Mouse (Mus musculus) liver, embryonic 16.5 days (tissue): Measurements from ENCODE around the gene Gmds. TPM values are rescaled to one million over a fixed set of nuclear protein-coding genes. Genes with fewer than 3 reads are reported as not detected.

Experiments
- ATAC-seq: fragments of 200-750 bp; cut with Nextera tagmentation; 2 replicates; pipeline ENCODE4 v1.8.0; 2017; ENCODE audit warnings: low read depth, mild to moderate bottlenecking, moderate number of reproducible peaks, moderate library complexity
- H3K27ac ChIP-seq: fragments of 300-500 bp; sonication (generic); 2 replicates; pipeline ENCODE4 v1.5.1; 2014; ENCODE audit warnings: mild to moderate bottlenecking, low read length
- H3K27me3 ChIP-seq: fragments of 300-500 bp; sonication (generic); 2 replicates; pipeline ENCODE4 v1.6.1; 2014; ENCODE audit warnings: low read depth, low read length, mixed read lengths; ENCODE audit not compliant: control insufficient read depth, insufficient read depth
- H3K36me3 ChIP-seq: fragments of 300-500 bp; sonication (generic); 2 replicates; pipeline ENCODE4 v1.6.1; 2014; ENCODE audit warnings: mild to moderate bottlenecking; ENCODE audit not compliant: control insufficient read depth, insufficient read depth
- H3K4me1 ChIP-seq: fragments of 300-500 bp; sonication (generic); 2 replicates; pipeline ENCODE4 v1.6.1; 2014; ENCODE audit warnings: low read depth, low read length, mixed read lengths; ENCODE audit not compliant: control insufficient read depth
- H3K4me2 ChIP-seq: fragments of 300-500 bp; sonication (generic); 2 replicates; pipeline ENCODE4 v1.6.1; 2014; ENCODE audit warnings: low read depth, low read length, mixed read lengths
- H3K4me3 ChIP-seq: fragments of 300-500 bp; sonication (generic); 2 replicates; pipeline ENCODE4 v1.5.1; 2014; ENCODE audit warnings: low read depth, mild to moderate bottlenecking, low read length
- H3K9ac ChIP-seq: fragments of 300-500 bp; sonication (generic); 2 replicates; pipeline ENCODE4 v1.6.1; 2014; ENCODE audit warnings: low read depth, low read length
- H3K9me3 ChIP-seq: fragments of 300-500 bp; sonication (generic); replicated peaks from 2 replicates; pipeline ENCODE4 v1.6.1; 2016; ENCODE audit warnings: low read length; ENCODE audit not compliant: control insufficient read depth
- WGBS: fragments of 180-500 bp; shearing (Covaris S2); extraction: QIAGEN DNeasy Blood & Tissue Kit; methylation state at CpG from one replicate; pipeline ENCODE4 v1.1.7; 2014; ENCODE audit not compliant: insufficient replicate concordance; 5-methylcytosine and 5-hydroxymethylcytosine counted together
- polyA plus RNA-seq: library from polyadenylated mRNA; unstranded; fragments of >200 nt; fragmentation: Nextera tagmentation; extraction: Ambion mirVana; gene quantifications from 2 replicates; pipeline ENCODE4 v1.2.1, GENCODE M21; 2015

Gmds gene
- polyA plus RNA-seq, 1 experiment from 2014 or later, result 6.8 TPM

DNA sequence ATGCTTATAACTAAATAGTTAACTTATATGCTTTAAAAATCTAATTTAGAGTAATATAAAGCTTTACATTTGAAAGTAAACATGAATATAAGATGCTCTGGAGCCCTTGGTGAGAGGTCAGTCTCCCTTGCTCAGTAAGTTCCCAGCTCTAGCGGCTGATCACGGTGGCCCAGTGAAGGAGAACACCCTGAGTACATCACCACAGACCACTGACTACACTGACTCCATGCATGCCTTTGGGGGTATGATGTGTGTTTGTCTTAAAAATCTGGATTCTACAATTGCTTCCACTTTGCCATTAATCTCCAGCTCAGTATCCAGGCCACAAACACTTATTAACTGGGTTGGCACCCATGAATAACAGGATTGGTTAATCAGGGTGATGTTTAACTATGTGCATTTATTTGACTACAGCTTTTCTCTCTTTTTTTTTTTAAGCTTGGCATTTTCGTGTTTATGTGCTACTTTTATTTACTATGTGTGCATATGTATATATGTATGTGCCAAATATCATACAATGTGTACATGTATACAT lies 393.8 kb downstream of the Gmds start:
- WGBS, result 65% methylated on average over 3 of the region's 3 CpGs
- Histone ChIP-seq H3K4me1 (no peaks in the 10 kb centered on the region), H3K27me3 (no peaks in the 10 kb centered on the region), H3K9me3 (no peaks in the 10 kb centered on the region), H3K9ac (no peak overlapping the region), H3K27ac (no peak overlapping the region), H3K36me3 (no peaks in the 10 kb centered on the region), H3K4me2 (no peak overlapping the region), H3K4me3 (no peak overlapping the region)
- ATAC-seq, result no peak

DNA sequence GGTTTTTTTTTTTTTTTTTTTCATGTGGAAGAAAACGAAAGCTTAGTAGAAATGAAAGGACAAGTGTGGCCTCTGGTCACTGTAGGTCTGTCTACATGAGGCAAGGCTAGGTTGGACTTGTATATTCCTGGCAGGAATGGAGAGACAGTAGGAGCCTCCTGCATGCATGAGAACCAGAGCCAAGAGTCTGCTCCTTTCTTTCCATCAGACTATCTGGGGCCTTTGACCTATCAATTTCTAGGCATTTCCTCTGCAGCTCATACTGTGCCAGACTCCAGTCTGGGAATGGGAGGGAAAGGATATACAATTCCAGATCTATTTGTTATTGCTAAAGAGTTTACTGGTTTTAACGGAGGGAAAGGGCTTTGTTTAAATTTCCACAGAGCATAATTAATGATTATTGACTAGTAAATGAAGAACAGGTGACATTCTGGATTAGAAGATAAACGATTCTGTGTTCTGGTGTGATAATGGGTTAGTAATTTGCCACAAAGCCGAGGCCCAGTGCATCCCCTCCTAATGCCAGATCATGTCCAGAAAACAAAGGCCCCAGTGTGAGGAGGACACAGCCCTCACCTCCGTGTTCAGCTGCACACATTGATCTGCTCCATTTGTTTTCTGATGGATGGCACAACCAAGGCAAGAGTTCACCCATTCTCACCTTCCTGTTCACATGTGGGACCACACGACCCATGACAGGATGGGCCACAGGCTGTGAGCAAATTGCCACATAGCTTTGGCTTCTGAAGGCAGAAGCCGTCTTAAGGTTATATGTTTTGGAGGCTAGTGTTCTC lies 394.9 kb downstream of the Gmds start:
- Histone ChIP-seq H3K4me3 (no peak overlapping the region), H3K27me3 (no peaks in the 10 kb centered on the region), H3K36me3 (no peaks in the 10 kb centered on the region), H3K27ac (no peak overlapping the region), H3K4me2 (no peak overlapping the region), H3K9me3 (no peaks in the 10 kb centered on the region), H3K4me1 (no peaks in the 10 kb centered on the region), H3K9ac (no peak overlapping the region)
- WGBS, result 47% methylated on average over 7 of the region's 7 CpGs
- ATAC-seq, result no peak

DNA sequence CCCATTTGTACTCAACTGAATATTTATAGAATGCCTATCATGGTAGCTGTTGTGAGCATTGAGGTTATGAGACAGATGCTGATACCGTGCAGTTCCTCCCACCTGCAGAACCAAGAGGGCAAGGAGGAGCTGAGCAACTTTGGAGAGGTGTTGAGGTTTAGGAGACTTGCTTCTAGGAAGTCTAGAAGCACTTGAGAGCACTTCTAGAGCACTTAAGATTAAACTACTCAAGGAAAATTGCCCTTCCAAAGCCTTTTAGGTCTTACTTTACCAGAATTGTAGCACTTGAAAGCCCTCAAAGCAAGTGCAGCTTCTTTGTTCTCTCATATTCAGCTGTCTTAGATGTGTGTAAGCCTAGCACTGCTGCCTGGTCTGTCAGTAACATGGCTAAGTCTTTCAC lies 409.2 kb downstream of the Gmds start:
- H3K27ac ChIP-seq, result no peak overlapping the region
- no peak overlapping the region for H3K4me3 ChIP-seq
- H3K4me1 ChIP-seq, result no peaks in the 10 kb centered on the region
- H3K9ac ChIP-seq, result no peak overlapping the region
- ATAC-seq, result no peak
- no peaks in the 10 kb centered on the region for H3K9me3 ChIP-seq
- no peaks in the 10 kb centered on the region for H3K27me3 ChIP-seq
- H3K36me3 ChIP-seq, result no peaks in the 10 kb centered on the region
- 48% methylated on average over 1 of the region's 1 CpGs for WGBS
- no peak overlapping the region for H3K4me2 ChIP-seq

DNA sequence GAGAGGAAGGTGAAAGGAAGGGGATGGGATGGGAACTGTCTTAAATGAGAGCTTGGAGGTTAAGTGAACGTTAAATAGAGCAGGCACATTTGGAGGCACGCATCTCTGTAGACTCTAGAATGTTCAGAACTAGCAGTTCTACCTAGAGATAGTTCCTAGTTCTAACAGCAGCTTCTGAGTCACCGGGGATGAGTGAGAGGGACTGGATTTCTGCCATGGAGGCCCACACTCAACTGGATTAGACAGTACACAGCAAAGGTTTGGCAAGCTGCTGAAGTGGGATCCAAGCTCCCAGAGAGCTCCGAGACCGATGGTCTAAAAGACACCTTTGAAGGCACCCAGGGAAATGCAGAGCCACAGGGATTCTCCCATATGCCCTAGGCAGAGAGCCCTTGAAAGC lies 411.9 kb downstream of the Gmds start:
- Histone ChIP-seq H3K4me3 (no peak overlapping the region), H3K4me2 (no peak overlapping the region), H3K9me3 (no peaks in the 10 kb centered on the region), H3K27ac (no peak overlapping the region), H3K36me3 (no peaks in the 10 kb centered on the region), H3K27me3 (no peaks in the 10 kb centered on the region), H3K9ac (no peak overlapping the region), H3K4me1 (no peaks in the 10 kb centered on the region)
- no peak for ATAC-seq
- WGBS, result 66% methylated on average over 5 of the region's 5 CpGs

DNA sequence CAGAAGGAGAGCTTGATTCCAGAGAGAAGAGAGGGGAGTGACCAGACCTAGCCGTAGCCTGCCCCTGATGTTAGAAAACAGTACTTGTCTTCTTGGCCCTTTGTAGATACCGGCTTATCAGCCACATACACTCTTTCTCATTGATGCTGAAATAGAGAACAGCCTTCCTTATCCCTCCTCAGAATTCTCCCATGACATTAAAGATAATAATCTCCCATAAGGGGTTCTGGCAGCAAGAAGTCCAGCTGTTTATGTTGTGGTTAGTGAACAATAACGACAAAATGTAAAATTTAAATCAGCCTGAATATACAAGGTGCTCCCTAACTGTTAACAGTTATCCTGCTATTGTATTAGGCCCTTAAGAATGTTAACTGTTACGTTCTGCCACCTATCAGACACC lies 414.0 kb downstream of the Gmds start:
- Histone ChIP-seq H3K4me1 (no peaks in the 10 kb centered on the region), H3K4me3 (no peak overlapping the region), H3K9ac (no peak overlapping the region), H3K27ac (no peak overlapping the region), H3K36me3 (no peaks in the 10 kb centered on the region), H3K4me2 (no peak overlapping the region), H3K9me3 (no peaks in the 10 kb centered on the region), H3K27me3 (no peaks in the 10 kb centered on the region)
- WGBS, result 22% methylated on average over 4 of the region's 4 CpGs
- ATAC-seq, result peak; percentile 83

DNA sequence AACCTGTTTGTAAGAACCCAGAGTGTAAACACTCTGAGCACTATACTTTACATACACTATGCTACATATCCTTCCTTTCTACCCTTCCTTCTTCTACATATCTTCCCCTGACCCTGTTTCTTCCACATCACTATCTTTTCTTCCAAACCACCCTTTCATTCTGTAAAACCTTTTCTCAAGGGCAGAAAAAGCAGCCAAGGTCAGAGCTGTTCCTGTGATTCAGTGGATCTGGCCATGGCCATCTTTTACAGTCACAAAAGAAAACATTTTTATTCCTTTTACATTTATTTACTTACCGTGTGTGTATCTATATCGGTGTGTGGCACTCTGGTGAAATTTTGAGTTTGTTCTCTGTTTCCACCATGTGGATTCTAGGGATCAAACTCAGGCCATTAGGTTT lies 418.8 kb downstream of the Gmds start:
- ATAC-seq, result no peak
- Histone ChIP-seq H3K4me3 (no peak overlapping the region), H3K9ac (no peak overlapping the region), H3K36me3 (no peaks in the 10 kb centered on the region), H3K27ac (no peak overlapping the region), H3K4me1 (no peaks in the 10 kb centered on the region), H3K27me3 (no peaks in the 10 kb centered on the region), H3K4me2 (no peak overlapping the region), H3K9me3 (no peaks in the 10 kb centered on the region)
- 66% methylated on average over 2 of the region's 2 CpGs for WGBS

DNA sequence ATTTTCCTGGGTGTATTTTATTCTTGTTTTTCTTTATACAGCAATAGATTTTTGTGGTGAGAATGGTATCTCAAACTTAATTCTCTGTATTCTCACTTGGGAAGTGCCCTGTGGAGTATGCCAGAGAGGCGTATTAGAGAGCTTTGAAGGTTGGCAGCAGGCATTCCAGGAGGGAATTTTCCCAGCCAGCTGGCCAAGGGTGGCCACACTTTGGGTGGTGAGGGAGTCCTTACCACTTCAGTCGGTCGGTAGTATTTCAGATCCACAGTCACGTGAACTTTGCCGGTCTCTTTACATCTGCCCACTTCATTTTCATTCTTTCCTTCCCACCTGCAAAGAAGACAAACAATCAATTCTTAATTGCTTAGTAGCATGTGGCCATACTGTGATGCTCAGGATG lies 421.2 kb downstream of the Gmds start:
- Histone ChIP-seq H3K27me3 (no peaks in the 10 kb centered on the region), H3K9ac (no peak overlapping the region), H3K27ac (no peak overlapping the region), H3K4me1 (no peaks in the 10 kb centered on the region), H3K4me3 (no peak overlapping the region), H3K9me3 (no peaks in the 10 kb centered on the region), H3K36me3 (no peaks in the 10 kb centered on the region), H3K4me2 (no peak overlapping the region)
- WGBS, result 61% methylated on average over 5 of the region's 5 CpGs
- ATAC-seq, result no peak

DNA sequence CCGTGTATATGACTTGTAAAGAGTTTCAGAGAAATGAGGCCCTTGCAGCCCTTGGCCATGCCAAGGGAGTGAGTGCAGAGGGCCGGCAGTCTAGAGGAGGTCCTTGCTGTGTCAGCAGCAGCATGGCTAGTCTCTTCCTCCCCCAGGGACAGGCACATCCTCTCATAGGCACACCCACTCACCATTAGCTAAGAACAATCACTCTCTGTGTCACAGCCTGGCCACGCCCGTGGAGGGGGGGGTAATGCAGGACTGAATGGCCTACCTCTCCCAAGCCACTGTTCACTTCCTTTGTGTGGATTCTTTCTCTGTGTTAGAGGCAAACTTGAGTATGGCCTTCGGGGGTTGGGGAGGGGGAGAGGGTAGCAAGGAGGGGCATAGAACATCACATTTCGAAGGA lies 422.8 kb downstream of the Gmds start:
- no peaks in the 10 kb centered on the region for H3K4me1 ChIP-seq
- H3K9ac ChIP-seq, result no peak overlapping the region
- no peak overlapping the region for H3K27ac ChIP-seq
- H3K4me2 ChIP-seq, result no peak overlapping the region
- no peaks in the 10 kb centered on the region for H3K27me3 ChIP-seq
- H3K4me3 ChIP-seq, result no peak overlapping the region
- ATAC-seq, result no peak
- WGBS, result 60% methylated on average over 6 of the region's 6 CpGs
- H3K36me3 ChIP-seq, result no peaks in the 10 kb centered on the region
- no peaks in the 10 kb centered on the region for H3K9me3 ChIP-seq

DNA sequence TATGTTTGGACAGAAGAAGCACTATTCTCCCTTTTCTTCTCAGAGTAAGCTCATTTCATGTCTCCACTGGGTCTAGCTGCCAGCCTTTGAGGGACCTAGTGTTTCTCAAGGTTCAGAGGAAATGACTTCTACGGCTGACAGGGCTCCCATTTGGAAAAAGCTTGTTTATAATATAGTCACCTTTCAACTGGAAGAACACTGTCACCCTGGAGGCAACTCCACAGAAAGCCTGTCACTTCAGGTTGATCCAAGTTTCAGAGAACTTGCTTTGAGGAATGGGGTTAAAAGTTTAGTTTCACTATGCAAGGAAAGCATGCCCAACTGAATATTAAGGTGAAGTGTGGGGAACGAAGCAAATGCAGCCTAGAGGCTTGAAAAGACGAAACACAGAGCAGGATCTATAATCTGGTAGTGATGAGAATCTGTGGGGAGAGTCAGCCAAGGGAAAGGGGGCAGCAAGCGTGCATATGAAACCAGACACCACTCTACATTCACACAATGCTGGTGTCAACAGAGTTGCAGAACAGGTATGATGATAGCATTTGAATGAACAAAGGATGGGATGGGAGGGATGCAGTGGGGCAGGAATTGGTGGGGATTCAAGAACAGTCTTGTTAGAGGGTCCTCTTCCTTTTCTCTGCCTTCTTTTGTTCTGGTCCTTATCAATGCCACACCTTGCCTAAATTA lies 423.5 kb downstream of the Gmds start:
- Histone ChIP-seq H3K9ac (no peak overlapping the region), H3K4me1 (no peaks in the 10 kb centered on the region), H3K9me3 (no peaks in the 10 kb centered on the region), H3K4me3 (no peak overlapping the region), H3K27ac (no peak overlapping the region), H3K27me3 (no peaks in the 10 kb centered on the region), H3K4me2 (no peak overlapping the region), H3K36me3 (no peaks in the 10 kb centered on the region)
- no peak for ATAC-seq
- 57% methylated on average over 4 of the region's 4 CpGs for WGBS
